In genomic region chr1:189919756-189920155, GRCm38 (mm10) we compare ENCODE assay signal across 18 mouse cellular contexts. TPM values are rescaled to one million over a fixed set of nuclear protein-coding genes. Genes with fewer than 3 reads are reported as not detected.
A peak's percentile ranks its signal among the peaks of the same experiment; 100 is the strongest.
DNase-seq lines count a peak whose midpoint lies in the region; ATAC-seq and TF ChIP-seq lines count a peak whose summit lies in the region.
"Had no signal": no experiment of that assay in that cellular context is flagged by ENCODE, and none has a peak within 500 bp of the region (broad histone marks: within the 10 kb centered on the region; RNA-seq: fewer than 3 reads in every experiment).

No protein-coding gene starts in this region.

- ATAC-seq in heart, postnatal 0 days (ENCODE audit: insufficient read depth, low read depth): no peak
- no peak for ATAC-seq in midbrain, embryonic 13.5 days
- ATAC-seq: lung, postnatal 0 days had no signal

- no peak for TF ChIP-seq CTCF in heart, postnatal 0 days (IDR thresholded peaks at IDR 0.05; ENCODE audit: low read depth)

- H3K27me3 ChIP-seq in heart, postnatal 0 days (ENCODE audit: control insufficient read depth, insufficient read depth, low read length): no peaks in the 10 kb centered on the region
- H3K27me3 ChIP-seq in midbrain, embryonic 13.5 days: peaks cover 14% of the 10 kb centered on the region
- H3K27me3 ChIP-seq: hindbrain, embryonic 15.5 days had no signal

- peaks cover 34% of the 10 kb centered on the region for H3K4me1 ChIP-seq in heart, postnatal 0 days (ENCODE audit: control insufficient read depth, insufficient read depth)
- peaks cover 50% of the 10 kb centered on the region for H3K4me1 ChIP-seq in midbrain, embryonic 13.5 days (replicated peaks)

- H3K27ac ChIP-seq in heart, postnatal 0 days (ENCODE audit: low read depth): no peak overlapping the region
- no peak overlapping the region for H3K27ac ChIP-seq in midbrain, embryonic 13.5 days
- H3K27ac ChIP-seq: forebrain, embryonic 10.5 days; hindbrain, embryonic 15.5 days; kidney, postnatal 0 days; midbrain, embryonic 10.5 days had no signal

- no peak overlapping the region for H3K4me3 ChIP-seq in heart, postnatal 0 days (ENCODE audit: low read depth, low read length)
- H3K4me3 ChIP-seq in midbrain, embryonic 13.5 days (replicated peaks): no peak overlapping the region
- H3K4me3 ChIP-seq: forebrain, embryonic 10.5 days; hindbrain, embryonic 15.5 days had no signal

- H3K4me2 ChIP-seq in heart, postnatal 0 days (ENCODE audit: low read depth, low read length): peak overlapping the region; percentile 91; the same call in 1 of the 2 replicates
- no peak overlapping the region for H3K4me2 ChIP-seq in midbrain, embryonic 13.5 days (replicated peaks)

- WGBS in heart, postnatal 0 days: 71% methylated on average over 3 of the region's 3 CpGs
- 92% methylated on average over 3 of the region's 3 CpGs for WGBS in midbrain, embryonic 13.5 days

- 0 out of 2 replicates have a peak overlapping the region, but pooled peaks have one; percentile 32 for H3K9ac ChIP-seq in heart, postnatal 0 days (replicated peaks; ENCODE audit: low read depth, low read length)
- no peak overlapping the region for H3K9ac ChIP-seq in midbrain, embryonic 13.5 days (replicated peaks)
- H3K9ac ChIP-seq: hindbrain, embryonic 15.5 days had no signal

- no peak for TF ChIP-seq EP300 in heart, postnatal 0 days (IDR thresholded peaks at IDR 0.05; ENCODE audit: low read depth)

- H3K36me3 ChIP-seq in heart, postnatal 0 days (replicated peaks; ENCODE audit: control insufficient read depth, insufficient read depth, low read length): no peaks in the 10 kb centered on the region
- H3K36me3 ChIP-seq in midbrain, embryonic 13.5 days: no peaks in the 10 kb centered on the region
- H3K36me3 ChIP-seq: forebrain, embryonic 10.5 days; hindbrain, embryonic 15.5 days; midbrain, embryonic 10.5 days had no signal

- DNase-seq in frontal cortex, adult 2 months (ENCODE audit: extremely low spot score in 1 of 2, low spot score in 1 of 2): peak; percentile 70 to 82
- DNase-seq in frontal cortex, postnatal 10 days (ENCODE audit: low spot score in 2 of 2): no peak
- no peak for DNase-seq in heart, postnatal 0 days (ENCODE audit: low spot score)
- no peak for DNase-seq in heart, postnatal 4 days
- peak; percentile 69 to 71 for DNase-seq in right cerebral cortex, adult 2 months (ENCODE audit: low spot score in 2 of 2)
- no peak for DNase-seq in right cerebral cortex, postnatal 4 days
- DNase-seq: adrenal gland, postnatal 25 days; cerebellum, adult 11-12 months; cerebellum, postnatal 14 days; gastrocnemius, postnatal 25 days; kidney, adult 2 months; thymus, postnatal 25 days had no signal

- H3K9me3 ChIP-seq in heart, postnatal 0 days (replicated peaks; ENCODE audit: control insufficient read depth, low read length): no peaks in the 10 kb centered on the region
- no peaks in the 10 kb centered on the region for H3K9me3 ChIP-seq in midbrain, embryonic 13.5 days
- H3K9me3 ChIP-seq: forebrain, embryonic 10.5 days; hindbrain, embryonic 15.5 days; midbrain, embryonic 10.5 days had no signal

RNA-seq across cellular contexts. Expression of gene Smyd2, which starts 2.4 kb away (rescaled TPM):
- 131 and 155 TPM in 2 replicates for polyA plus RNA-seq in frontal cortex, adult 2 months (2012; rRNA removed)
- 218 and 234 TPM in 2 replicates for total RNA-seq in heart, postnatal 0 days (2014; rRNA removed; ENCODE audit: low replicate concordance)
- polyA plus RNA-seq in heart, postnatal 0 days (2015; fragmentation: Nextera tagmentation; extraction: Ambion mirVana): 219 and 239 TPM in 2 replicates
- 100 to 1,000 TPM; 192 to 202 TPM for total RNA-seq in heart, postnatal 4 days (2021)
- 44.2 and 45.0 TPM in 2 replicates for polyA plus RNA-seq in midbrain, embryonic 13.5 days (2015; fragmentation: Nextera tagmentation; extraction: Ambion mirVana)

Comparison
In these comparisons a context has a peak if more than half of its experiments do, and no peak if none do; other contexts are left out.
1. DNase-seq: peak in frontal cortex, adult 2 months (2 of 2) and right cerebral cortex, adult 2 months (2 of 2); none in frontal cortex, postnatal 10 days (0 of 2), heart, postnatal 0 days (single experiment), heart, postnatal 4 days (single experiment) and right cerebral cortex, postnatal 4 days (single experiment).